8 mouse cellular contexts compared by ENCODE assay signal in the genomic region with DNA sequence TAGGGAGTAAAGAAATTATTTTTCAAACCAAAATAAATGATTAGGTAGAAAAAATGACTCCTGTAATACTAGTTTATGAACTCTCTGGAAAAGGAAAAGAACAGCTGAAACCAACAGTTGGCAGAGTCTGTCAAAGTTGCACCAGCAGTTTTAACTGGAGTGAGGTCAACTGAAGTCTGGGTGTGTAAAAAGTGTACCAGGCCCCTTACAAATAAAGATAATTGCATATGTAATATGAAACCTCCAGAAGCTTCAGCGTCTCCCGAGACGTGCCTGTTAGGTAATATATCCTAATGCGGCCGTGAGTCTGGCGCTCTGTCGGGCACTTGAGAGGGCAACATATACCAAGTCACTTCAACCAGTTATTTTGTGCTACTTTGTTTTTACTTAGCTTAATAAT. TPM values are rescaled to one million over a fixed set of nuclear protein-coding genes. Genes with fewer than 3 reads are reported as not detected.
A peak's percentile ranks its signal among the peaks of the same experiment; 100 is the strongest.
DNase-seq lines count a peak whose midpoint lies in the region; ATAC-seq and TF ChIP-seq lines count a peak whose summit lies in the region.

No protein-coding gene starts in this region.

- peaks cover 51% of the 10 kb centered on the region for H3K4me1 ChIP-seq in hindbrain, embryonic 13.5 days (replicated peaks)
- 0 out of 2 replicates have a peak, but pooled peaks cover 2% of the 10 kb centered on the region for H3K4me1 ChIP-seq in hindbrain, embryonic 11.5 days (replicated peaks; ENCODE audit: control insufficient read depth, insufficient read depth, low read length)
- peaks cover 44% of the 10 kb centered on the region for H3K4me1 ChIP-seq in embryonic facial prominence, embryonic 10.5 days
- peaks cover 12% of the 10 kb centered on the region for H3K4me1 ChIP-seq in heart, postnatal 0 days (ENCODE audit: control insufficient read depth, insufficient read depth)
- peaks cover 51% of the 10 kb centered on the region for H3K4me1 ChIP-seq in neural tube, embryonic 13.5 days (replicated peaks)

- H3K36me3 ChIP-seq in hindbrain, embryonic 13.5 days: no peaks in the 10 kb centered on the region
- H3K36me3 ChIP-seq in hindbrain, embryonic 11.5 days (ENCODE audit: control insufficient read depth, insufficient read depth, low read length): no peaks in the 10 kb centered on the region
- H3K36me3 ChIP-seq in embryonic facial prominence, embryonic 10.5 days (replicated peaks): no peaks in the 10 kb centered on the region
- no peaks in the 10 kb centered on the region for H3K36me3 ChIP-seq in heart, postnatal 0 days (replicated peaks; ENCODE audit: control insufficient read depth, insufficient read depth, low read length)
- H3K36me3 ChIP-seq in neural tube, embryonic 13.5 days: no peaks in the 10 kb centered on the region

- peak overlapping the region; percentile 14; the same call in 1 of the 2 replicates for H3K4me3 ChIP-seq in hindbrain, embryonic 13.5 days
- no peak overlapping the region for H3K4me3 ChIP-seq in hindbrain, embryonic 11.5 days (ENCODE audit: low read depth, low read length)
- H3K4me3 ChIP-seq in embryonic facial prominence, embryonic 10.5 days: peak overlapping the region; percentile 80
- peak overlapping the region; percentile 81 for H3K4me3 ChIP-seq in heart, postnatal 0 days (ENCODE audit: low read depth, low read length)
- H3K4me3 ChIP-seq in neural tube, embryonic 13.5 days: peak overlapping the region; percentile 85; the same call in 1 of the 2 replicates

- H3K27ac ChIP-seq in hindbrain, embryonic 13.5 days: no peak overlapping the region
- H3K27ac ChIP-seq in hindbrain, embryonic 11.5 days (ENCODE audit: low read depth, low read length): no peak overlapping the region
- no peak overlapping the region for H3K27ac ChIP-seq in embryonic facial prominence, embryonic 10.5 days (replicated peaks)
- peak overlapping the region; percentile 80 for H3K27ac ChIP-seq in heart, postnatal 0 days (ENCODE audit: low read depth)
- H3K27ac ChIP-seq in neural tube, embryonic 13.5 days (replicated peaks): no peak overlapping the region

- ATAC-seq in hindbrain, embryonic 13.5 days (ENCODE audit: low FRiP score): no peak
- no peak for ATAC-seq in hindbrain, embryonic 11.5 days (ENCODE audit: low FRiP score)
- ATAC-seq in heart, postnatal 0 days (ENCODE audit: insufficient read depth, low read depth): no peak
- no peak for ATAC-seq in neural tube, embryonic 13.5 days (ENCODE audit: low read depth)
- no peak for ATAC-seq in activated CD4-positive, CD25-positive, alpha-beta regulatory T cell, adult 4 months

- H3K27me3 ChIP-seq in hindbrain, embryonic 13.5 days: no peaks in the 10 kb centered on the region
- H3K27me3 ChIP-seq in hindbrain, embryonic 11.5 days (ENCODE audit: control insufficient read depth, insufficient read depth, low read length): no peaks in the 10 kb centered on the region
- no peaks in the 10 kb centered on the region for H3K27me3 ChIP-seq in embryonic facial prominence, embryonic 10.5 days (replicated peaks; ENCODE audit: low read depth, poor library complexity, severe bottlenecking)
- H3K27me3 ChIP-seq in heart, postnatal 0 days (ENCODE audit: control insufficient read depth, insufficient read depth, low read length): no peaks in the 10 kb centered on the region
- H3K27me3 ChIP-seq in neural tube, embryonic 13.5 days: no peaks in the 10 kb centered on the region

- no peak for TF ChIP-seq CTCF in heart, postnatal 0 days (IDR thresholded peaks at IDR 0.05; ENCODE audit: low read depth)

- no peak for TF ChIP-seq EP300 in heart, postnatal 0 days (IDR thresholded peaks at IDR 0.05; ENCODE audit: low read depth)

- DNase-seq in hindbrain, embryonic 11.5 days (ENCODE audit: low spot score): no peak
- peak; percentile 28 for DNase-seq in embryonic facial prominence, embryonic 10.5 days (ENCODE audit: low spot score)
- DNase-seq in heart, postnatal 0 days (ENCODE audit: low spot score): peak; percentile 28
- DNase-seq in liver: no peak
- DNase-seq in right cerebral cortex, adult 18-20 months: no peak

- no peak overlapping the region for H3K9ac ChIP-seq in hindbrain, embryonic 13.5 days
- no peak overlapping the region for H3K9ac ChIP-seq in hindbrain, embryonic 11.5 days (ENCODE audit: low read depth, low read length)
- H3K9ac ChIP-seq in heart, postnatal 0 days (replicated peaks; ENCODE audit: low read depth, low read length): peak overlapping the region; percentile 88; the same call in 1 of the 2 replicates
- H3K9ac ChIP-seq in neural tube, embryonic 13.5 days: no peak overlapping the region

- peak overlapping the region; percentile 76 for H3K4me2 ChIP-seq in hindbrain, embryonic 13.5 days
- no peak overlapping the region for H3K4me2 ChIP-seq in hindbrain, embryonic 11.5 days (replicated peaks; ENCODE audit: low read depth, low read length)
- H3K4me2 ChIP-seq in heart, postnatal 0 days (ENCODE audit: low read depth, low read length): peak overlapping the region; percentile 72
- H3K4me2 ChIP-seq in neural tube, embryonic 13.5 days: peak overlapping the region; percentile 81

- 60% methylated on average over 7 of the region's 7 CpGs for WGBS in hindbrain, embryonic 13.5 days
- 57% methylated on average over 7 of the region's 7 CpGs for WGBS in hindbrain, embryonic 11.5 days
- 28% methylated on average over 7 of the region's 7 CpGs for WGBS in embryonic facial prominence, embryonic 10.5 days
- WGBS in heart, postnatal 0 days: 37% methylated on average over 7 of the region's 7 CpGs
- 34% methylated on average over 7 of the region's 7 CpGs for WGBS in neural tube, embryonic 13.5 days

- no peaks in the 10 kb centered on the region for H3K9me3 ChIP-seq in hindbrain, embryonic 13.5 days
- no peaks in the 10 kb centered on the region for H3K9me3 ChIP-seq in hindbrain, embryonic 11.5 days (ENCODE audit: control insufficient read depth, low read length)
- no peaks in the 10 kb centered on the region for H3K9me3 ChIP-seq in embryonic facial prominence, embryonic 10.5 days
- no peaks in the 10 kb centered on the region for H3K9me3 ChIP-seq in heart, postnatal 0 days (replicated peaks; ENCODE audit: control insufficient read depth, low read length)
- H3K9me3 ChIP-seq in neural tube, embryonic 13.5 days: no peaks in the 10 kb centered on the region

RNA-seq across cellular contexts. Expression of a gene that starts 8.3 kb away (rescaled TPM):
- polyA plus RNA-seq in hindbrain, embryonic 13.5 days (2015; fragmentation: Nextera tagmentation; extraction: Ambion mirVana): 11.7 and 11.8 TPM in 2 replicates
- 13.7 and 17.7 TPM in 2 replicates for polyA plus RNA-seq in hindbrain, embryonic 11.5 days (2014; fragmentation: Nextera tagmentation; extraction: Ambion mirVana)
- polyA plus RNA-seq in embryonic facial prominence, embryonic 10.5 days (2016; fragmentation: Nextera tagmentation; extraction: Ambion mirVana): 8.6 and 8.7 TPM in 2 replicates
- 71.9 and 84.9 TPM in 2 replicates for total RNA-seq in heart, postnatal 0 days (2014; rRNA removed; ENCODE audit: low replicate concordance)
- polyA plus RNA-seq in heart, postnatal 0 days (2015; fragmentation: Nextera tagmentation; extraction: Ambion mirVana): 13.3 and 14.8 TPM in 2 replicates
- polyA plus RNA-seq in neural tube, embryonic 13.5 days (2015; fragmentation: Nextera tagmentation; extraction: Ambion mirVana): 12.2 and 14.6 TPM in 2 replicates
- 1 to 10 TPM; 2.6 to 4.7 TPM for polyA plus RNA-seq in activated CD4-positive, CD25-positive, alpha-beta regulatory T cell, adult 4 months (2017; shearing (Covaris generic))

Comparison
In these comparisons a context has a peak if more than half of its experiments do, and no peak if none do; other contexts are left out.
1. DNase-seq: peak in embryonic facial prominence, embryonic 10.5 days (single experiment) and heart, postnatal 0 days (single experiment); none in hindbrain, embryonic 11.5 days (single experiment), liver (single experiment) and right cerebral cortex, adult 18-20 months (single experiment).